Mouse (Mus musculus) MEL (cell line): Measurements from ENCODE around the gene Rps11. TPM values are rescaled to one million over a fixed set of nuclear protein-coding genes. Genes with fewer than 3 reads are reported as not detected.

Experiments
- DNase-seq: peaks from one replicate; pipeline ENCODE4 v3.0.0; 2011; ENCODE audit warnings: low read depth, low spot score
- H3K27ac ChIP-seq: 2 replicates; pipeline ENCODE4 v1.5.1; 2012; ENCODE audit warnings: low read depth, mild to moderate bottlenecking, control low read depth, low read length, moderate library complexity; ENCODE audit not compliant: control insufficient read depth
- H3K27me3 ChIP-seq, 2 experiments: fragments of 150-350 bp in 1 of 2; sonication (generic) in 1 of 2; 2 replicates each; pipeline ENCODE4 v1.6.1; 2012; ENCODE audit warnings: low read length in 2 of 2, mild to moderate bottlenecking in 2 of 2, improper control_type of control experiment in 1 of 2, moderate library complexity in 1 of 2; ENCODE audit not compliant: insufficient read depth in 2 of 2, control insufficient read depth in 1 of 2
- H3K36me3 ChIP-seq, 2 experiments: 2 replicates each; pipeline ENCODE4 v1.6.1; 2012 to 2014; ENCODE audit warnings: low read length in 2 of 2, improper control_type of control experiment in 1 of 2, inconsistent platforms in 1 of 2, mild to moderate bottlenecking in 1 of 2; ENCODE audit not compliant: insufficient read depth in 2 of 2, control insufficient read depth in 1 of 2
- H3K4me1 ChIP-seq, 2 experiments: fragments of 150-350 bp in 1 of 2; sonication (generic) in 1 of 2; 2 replicates each; pipeline ENCODE4 v1.6.1; 2012; ENCODE audit warnings: low read length in 2 of 2, improper control_type of control experiment in 1 of 2, mild to moderate bottlenecking in 1 of 2; ENCODE audit not compliant: insufficient read depth in 2 of 2, control insufficient read depth in 1 of 2
- H3K4me3 ChIP-seq, 2 experiments: fragments of 150-350 bp in 1 of 2; sonication (generic) in 1 of 2; 2 replicates each; pipeline ENCODE4 v1.5.1; 2012; ENCODE audit warnings: low read depth in 2 of 2, low read length in 2 of 2, mild to moderate bottlenecking in 2 of 2, moderate library complexity in 2 of 2, control low read depth in 1 of 2, improper control_type of control experiment in 1 of 2; ENCODE audit not compliant: control insufficient read depth in 1 of 2, insufficient read depth in 1 of 2
- H3K79me2 ChIP-seq: 2 replicates; pipeline ENCODE4 v1.6.1; 2012; ENCODE audit warnings: mild to moderate bottlenecking, low read length, moderate library complexity; ENCODE audit not compliant: control insufficient read depth, poor library complexity, insufficient read depth
- H3K9ac ChIP-seq: 2 replicates; pipeline ENCODE4 v1.6.1; 2012; ENCODE audit warnings: low read depth, mild to moderate bottlenecking, control low read depth, low read length, moderate library complexity; ENCODE audit not compliant: control insufficient read depth, poor library complexity, severe bottlenecking
- H3K9me3 ChIP-seq: fragments of 150-350 bp; sonication (generic); replicated peaks from 2 replicates; pipeline ENCODE4 v1.6.1; 2012; ENCODE audit warnings: mild to moderate bottlenecking, low read length, improper control_type of control experiment, moderate library complexity; ENCODE audit not compliant: insufficient read depth
- BHLHE40 ChIP-seq: IDR thresholded peaks from 2 replicates; pipeline ENCODE4 v1.6.1; 2012; ENCODE audit warnings: low read depth, mild to moderate bottlenecking, inconsistent platforms, low read length, improper control_type of control experiment, borderline replicate concordance
- CHD2 ChIP-seq: IDR thresholded peaks from 2 replicates; pipeline ENCODE4 v1.6.1; 2011; ENCODE audit warnings: low read length, improper control_type of control experiment
- E2F4 ChIP-seq: IDR thresholded peaks from 2 replicates; pipeline ENCODE4 v1.6.1; 2011; ENCODE audit warnings: low read depth, low read length, improper control_type of control experiment, borderline replicate concordance
- EP300 ChIP-seq, 2 experiments: IDR thresholded peaks; 2 replicates each; pipeline ENCODE4 v1.6.1; 2011; ENCODE audit warnings: improper control_type of control experiment in 2 of 2, low read length in 2 of 2, low read depth in 1 of 2, mild to moderate bottlenecking in 1 of 2
- ETS1 ChIP-seq: IDR thresholded peaks from 2 replicates; pipeline ENCODE4 v1.6.1; 2012; ENCODE audit warnings: low read depth, mild to moderate bottlenecking, inconsistent platforms, low read length, improper control_type of control experiment, moderate library complexity
- GABPA ChIP-seq: IDR thresholded peaks from 2 replicates; pipeline ENCODE4 v1.6.1; 2012; ENCODE audit warnings: low read depth, mild to moderate bottlenecking, inconsistent platforms, low read length, improper control_type of control experiment, moderate library complexity
- GATA1 ChIP-seq: IDR thresholded peaks from 2 replicates; pipeline ENCODE4 v1.6.1; 2011; ENCODE audit warnings: low read depth, low read length, improper control_type of control experiment
- HCFC1 ChIP-seq: IDR thresholded peaks from 2 replicates; pipeline ENCODE4 v1.6.1; 2012; ENCODE audit warnings: low read depth, mild to moderate bottlenecking, inconsistent platforms, low read length, improper control_type of control experiment, moderate library complexity
- JUND ChIP-seq: IDR thresholded peaks from 2 replicates; pipeline ENCODE4 v1.6.1; 2011; ENCODE audit warnings: low read depth, mild to moderate bottlenecking, improper control_type of control experiment, low read length
- KAT2A ChIP-seq: conservative IDR thresholded peaks from 2 replicates; pipeline ENCODE4 v1.6.1; 2012; ENCODE audit warnings: low read depth, low read length, improper control_type of control experiment, inconsistent platforms
- MAFK ChIP-seq: IDR thresholded peaks from 2 replicates; pipeline ENCODE4 v1.6.1; 2011; ENCODE audit warnings: low read depth, mild to moderate bottlenecking, low read length, improper control_type of control experiment, borderline replicate concordance
- MAX ChIP-seq: IDR thresholded peaks from 2 replicates; pipeline ENCODE4 v1.6.1; 2011; ENCODE audit warnings: low read length, improper control_type of control experiment
- MAZ ChIP-seq: IDR thresholded peaks from 2 replicates; pipeline ENCODE4 v1.6.1; 2012; ENCODE audit warnings: low read depth, mild to moderate bottlenecking, inconsistent platforms, low read length, improper control_type of control experiment
- MEF2A ChIP-seq: IDR thresholded peaks from 2 replicates; pipeline ENCODE4 v1.6.1; 2014; ENCODE audit warnings: low read depth, mild to moderate bottlenecking, inconsistent platforms, low read length, improper control_type of control experiment; ENCODE audit not compliant: poor library complexity, insufficient replicate concordance, severe bottlenecking; ENCODE audit errors: extremely low read depth
- MXI1 ChIP-seq: IDR thresholded peaks from 2 replicates; pipeline ENCODE4 v1.6.1; 2011; ENCODE audit warnings: mild to moderate bottlenecking, low read depth, low read length, improper control_type of control experiment
- MYB ChIP-seq: IDR thresholded peaks from 2 replicates; pipeline ENCODE4 v1.6.1; 2011; ENCODE audit warnings: mild to moderate bottlenecking, low read depth, low read length, improper control_type of control experiment
- NRF1 ChIP-seq: IDR thresholded peaks from 2 replicates; pipeline ENCODE4 v1.6.1; 2014; ENCODE audit warnings: low read depth, mild to moderate bottlenecking, inconsistent platforms, low read length, improper control_type of control experiment, moderate library complexity; ENCODE audit not compliant: poor library complexity, insufficient read depth, severe bottlenecking
- POLR2AphosphoS5 ChIP-seq: IDR thresholded peaks from 2 replicates; pipeline ENCODE4 v1.6.1; 2012; ENCODE audit warnings: low read depth, borderline replicate concordance, mild to moderate bottlenecking, inconsistent platforms, low read length, moderate library complexity, mixed read lengths
- RAD21 ChIP-seq: IDR thresholded peaks from 2 replicates; pipeline ENCODE4 v1.6.1; 2011; ENCODE audit warnings: mild to moderate bottlenecking, low read depth, low read length, improper control_type of control experiment
- RCOR1 ChIP-seq: IDR thresholded peaks from 2 replicates; pipeline ENCODE4 v1.6.1; 2012; ENCODE audit warnings: low read depth, mild to moderate bottlenecking, inconsistent platforms, low read length, improper control_type of control experiment
- SIN3A ChIP-seq: IDR thresholded peaks from 2 replicates; pipeline ENCODE4 v1.6.1; 2012; ENCODE audit warnings: low read length, improper control_type of control experiment, inconsistent platforms
- SMC3 ChIP-seq: IDR thresholded peaks from 2 replicates; pipeline ENCODE4 v1.6.1; 2011; ENCODE audit warnings: low read depth, low read length, improper control_type of control experiment
- TAL1 ChIP-seq: IDR thresholded peaks from 2 replicates; pipeline ENCODE4 v1.6.1; 2012; ENCODE audit warnings: mild to moderate bottlenecking, inconsistent platforms, low read length, moderate library complexity, mixed read lengths
- USF1 ChIP-seq: IDR thresholded peaks from 2 replicates; pipeline ENCODE4 v1.6.1; 2014; ENCODE audit warnings: low read depth, mild to moderate bottlenecking, inconsistent platforms, low read length, improper control_type of control experiment, moderate library complexity
- USF2 ChIP-seq, 2 experiments: IDR thresholded peaks; 2 replicates each; pipeline ENCODE4 v1.6.1; 2011 to 2012; ENCODE audit warnings: improper control_type of control experiment in 2 of 2, low read length in 2 of 2, borderline replicate concordance in 1 of 2, inconsistent platforms in 1 of 2, low read depth in 1 of 2, mild to moderate bottlenecking in 1 of 2; ENCODE audit not compliant: insufficient read depth in 1 of 2
- ZKSCAN1 ChIP-seq: IDR thresholded peaks from 2 replicates; pipeline ENCODE4 v1.6.1; 2012; ENCODE audit warnings: low read depth, mild to moderate bottlenecking, inconsistent platforms, low read length, improper control_type of control experiment, moderate library complexity
- ZNF384 ChIP-seq: IDR thresholded peaks from 2 replicates; pipeline ENCODE4 v1.6.1; 2012; ENCODE audit warnings: low read depth, mild to moderate bottlenecking, inconsistent platforms, low read length, improper control_type of control experiment
- polyA plus RNA-seq, 2 experiments: library from polyadenylated mRNA; stranded (reverse) in 1 of 2; unstranded in 1 of 2; fragments of >175 nt in 1 of 2; fragments of >200 nt in 1 of 2; gene quantifications; 2 replicates each; pipeline versions ENCODE4 v1.2.1 to v1.2.4; 2012; ENCODE audit warnings: low replicate concordance in 2 of 2, low read depth in 1 of 2; ENCODE audit not compliant: insufficient read length in 2 of 2, insufficient read depth in 1 of 2, missing spikeins in 1 of 2
- total RNA-seq: library from RNA; depleted of rRNA; stranded (reverse); fragments of 300-350 nt; gene quantifications from 2 replicates; pipeline ENCODE4 v1.2.3, GENCODE M21; 2012

The Rps11 gene
- total and polyA plus RNA-seq, 3 experiments = 2,708 to 5,434 (median 3,189) TPM

- TF ChIP-seq TAL1 (no peak), RAD21 (no peak), USF1 (no peak), MAX (no peak)
- TF ChIP-seq, all 39 proteins: peak for 0
These were observed 43.7 kb upstream of the Rps11 start (continued) for GRCm38 (mm10) chr7:45167761-45168445.

- H3K4me1 ChIP-seq = no peaks in the 10 kb centered on the region; a peak in 2 of 4 replicates
- H3K4me3 ChIP-seq = no peak overlapping the region
- H3K79me2 ChIP-seq = no peaks in the 10 kb centered on the region
- no peaks in the 10 kb centered on the region for H3K9me3 ChIP-seq
- DNase-seq = no peak
- H3K27me3 ChIP-seq = peaks cover 4 to 9% of the 10 kb centered on the region in 2 experiments
- H3K9ac ChIP-seq = no peak overlapping the region
- TF ChIP-seq E2F4 = no peak
- TF ChIP-seq ZKSCAN1 = no peak
- no peak for TF ChIP-seq RCOR1
- TF ChIP-seq JUND = no peak
- TF ChIP-seq NRF1 = no peak
- TF ChIP-seq USF2 (IDR thresholded peaks at IDR 0.05; ENCODE audit: borderline replicate concordance in 1 of 2, insufficient read depth in 1 of 2, low read depth in 1 of 2, low read length in 2 of 2) = no peak
- no peak for TF ChIP-seq SIN3A
- no peak for TF ChIP-seq ETS1
- no peak for TF ChIP-seq GABPA
- TF ChIP-seq HCFC1 = no peak
- TF ChIP-seq POLR2AphosphoS5 = no peak
- no peak for TF ChIP-seq ZNF384
- H3K27ac ChIP-seq = no peak overlapping the region
- no peaks in the 10 kb centered on the region for H3K36me3 ChIP-seq
These were observed 42.7 kb upstream of the Rps11 start for GRCm38 (mm10) chr7:45166950-45167401.

- Histone ChIP-seq H3K4me1 (no peaks in the 10 kb centered on the region; a peak in 2 of 4 replicates), H3K27ac (no peak overlapping the region), H3K4me3 (no peak overlapping the region), H3K9ac (no peak overlapping the region), H3K27me3 (peaks cover 4 to 9% of the 10 kb centered on the region in 2 experiments), H3K36me3 (peaks cover 0 to 4% of the 10 kb centered on the region in 2 experiments; a peak in 1 of 4 replicates), H3K9me3 (no peaks in the 10 kb centered on the region), H3K79me2 (no peaks in the 10 kb centered on the region)
- no peak for DNase-seq
- TF ChIP-seq RAD21 (no peak), MEF2A (no peak), MAFK (no peak), MAZ (no peak), ZNF384 (no peak), GABPA (no peak), MYB (no peak), BHLHE40 (no peak), SMC3 (no peak), ETS1 (no peak), USF1 (no peak), GATA1 (no peak), KAT2A (no peak), POLR2AphosphoS5 (no peak), CHD2 (no peak), EP300 (IDR thresholded peaks at IDR 0.05; ENCODE audit: low read depth in 1 of 2, low read length in 2 of 2) (no peak), RCOR1 (no peak), MXI1 (no peak), NRF1 (no peak)
These were observed 41.5 kb upstream of the Rps11 start for GRCm38 (mm10) chr7:45165701-45166100.
